Mouse (Mus musculus) heart, adult 2 months (tissue): Measurements from ENCODE around the gene Rps19bp1.

Experiments
- CTCF ChIP-seq: fragments of 200-600 bp; IDR thresholded peaks from 2 replicates; pipeline ENCODE4 v1.8.1; 2022; ENCODE audit warnings: antibody characterized with exemption, mild to moderate bottlenecking, moderate library complexity
- EP300 ChIP-seq: fragments of 200-500 bp; IDR thresholded peaks from 2 replicates; pipeline ENCODE4 v1.6.1; 2011; ENCODE audit warnings: low read depth, low read length, control low read depth; ENCODE audit not compliant: insufficient read depth
- POLR2A ChIP-seq: fragments of 200-500 bp; IDR thresholded peaks from 2 replicates; pipeline ENCODE4 v1.6.1; 2011; ENCODE audit warnings: mild to moderate bottlenecking, low read depth, low read length, control low read depth; ENCODE audit not compliant: insufficient read depth

- TF ChIP-seq POLR2A (no peak), CTCF (no peak), EP300 (no peak)
These were observed 13.5 kb downstream of the Rps19bp1 start for GRCm38 (mm10) chr15:80250586-80250985.
